ENCODE assay signal across 1 mouse cellular context in the genomic region with DNA sequence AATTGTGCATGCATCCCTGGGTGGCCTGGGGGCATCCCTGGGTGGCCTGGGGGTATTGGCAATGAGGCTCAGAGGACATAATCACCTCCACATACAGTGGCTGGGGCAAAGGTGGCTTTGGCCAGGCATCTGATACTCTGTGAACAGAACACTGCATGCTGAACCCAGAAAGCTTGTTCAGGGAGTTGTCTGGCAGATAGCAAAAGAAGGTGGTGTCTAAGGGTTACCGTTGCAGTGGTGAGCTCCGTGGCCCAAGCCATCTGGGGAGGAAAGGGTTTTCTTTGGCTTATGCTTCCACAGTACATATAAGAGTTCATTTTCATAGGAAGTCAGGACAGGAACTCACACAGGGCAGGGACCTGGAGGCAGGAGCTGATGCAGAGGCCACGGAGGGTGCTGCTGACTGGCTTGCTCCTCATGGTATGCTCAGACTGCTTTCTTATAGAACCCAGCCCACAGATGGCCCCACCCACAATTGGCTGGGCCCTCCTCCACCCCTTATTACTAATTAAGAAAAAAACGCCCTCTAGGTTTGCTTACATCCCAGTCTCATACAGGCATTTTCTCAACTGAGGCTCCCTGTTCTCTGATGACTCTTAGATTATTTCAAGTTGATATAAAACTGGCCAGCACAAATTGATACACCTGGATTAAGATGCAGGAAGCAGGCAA.
TF ChIP-seq lines count a peak whose summit lies in the region.

No protein-coding gene starts in this region.

TF ChIP-seq in MEL, 35 proteins besides CTCF, POLR2A, EP300 and RAD21:
- TF ChIP-seq ZKSCAN1 (IDR thresholded peaks at IDR 0.05; ENCODE audit: low read depth, low read length) = no peak
- no peak for TF ChIP-seq RCOR1 (IDR thresholded peaks at IDR 0.05; ENCODE audit: low read depth, low read length)
- TF ChIP-seq TBP (IDR thresholded peaks at IDR 0.05; ENCODE audit: low read depth, low read length) = no peak
- TF ChIP-seq POLR2AphosphoS5 (IDR thresholded peaks at IDR 0.05; ENCODE audit: borderline replicate concordance, low read depth, low read length) = no peak
- TF ChIP-seq UBTF (IDR thresholded peaks at IDR 0.05; ENCODE audit: borderline replicate concordance, insufficient read depth, low read depth, low read length) = no peak
- TF ChIP-seq JUND (IDR thresholded peaks at IDR 0.05; ENCODE audit: low read depth, low read length) = no peak
- no peak for TF ChIP-seq TCF12 (IDR thresholded peaks at IDR 0.05; ENCODE audit: low read depth, low read length)
- TF ChIP-seq MYC (IDR thresholded peaks at IDR 0.05; ENCODE audit: low read depth, low read length) = no peak
- TF ChIP-seq POLR2AphosphoS2 (IDR thresholded peaks at IDR 0.05; ENCODE audit: low read length) = no peak
- TF ChIP-seq ZMIZ1 (IDR thresholded peaks at IDR 0.05; ENCODE audit: low read depth, low read length) = no peak
